Mouse (Mus musculus) bone marrow macrophage, adult 2 months (primary cell): ENCODE results near the gene Ip6k2. TPM values are rescaled to one million over a fixed set of nuclear protein-coding genes. Genes with fewer than 3 reads are reported as not detected.

Source experiments
- H3K27ac ChIP-seq: 2 replicates; pipeline ENCODE4 v1.5.1; 2012; ENCODE audit warnings: low read depth, low read length; ENCODE audit not compliant: insufficient read depth
- H3K4me1 ChIP-seq: 2 replicates; pipeline ENCODE4 v1.6.1; 2012; ENCODE audit warnings: low read length; ENCODE audit not compliant: control insufficient read depth, insufficient read depth
- H3K4me3 ChIP-seq: 2 replicates; pipeline ENCODE4 v1.5.1; 2012; ENCODE audit warnings: mild to moderate bottlenecking, low read length, moderate library complexity; ENCODE audit not compliant: insufficient read depth
- CTCF ChIP-seq: IDR thresholded peaks from 2 replicates; pipeline ENCODE4 v1.5.1; 2012; ENCODE audit warnings: low read depth, mild to moderate bottlenecking, low read length, moderate library complexity
- POLR2A ChIP-seq: IDR thresholded peaks from 2 replicates; pipeline ENCODE4 v1.6.1; 2012; ENCODE audit warnings: mild to moderate bottlenecking, low read depth, low read length, borderline replicate concordance
- polyA plus RNA-seq: library from polyadenylated mRNA; stranded (reverse); fragments of >200 nt; gene quantifications from 2 replicates; pipeline ENCODE4 v1.2.4, GENCODE M21; 2012; ENCODE audit not compliant: missing spikeins, insufficient read depth, insufficient read length

The Ip6k2 gene
- 37.3 and 40.7 TPM in 2 replicates for polyA plus RNA-seq

- H3K27ac ChIP-seq = no peak within 1 kb of the TSS
- H3K4me3 ChIP-seq = peak within 1 kb of the TSS; percentile 97
- H3K4me1 ChIP-seq = peaks cover 14% of the 10 kb centered on the region
- no peak for TF ChIP-seq CTCF
- no peak for TF ChIP-seq POLR2A
These were observed at the start of gene Ip6k2 for GRCm38 (mm10) chr9:108783548-108784463. Ip6k2 (plus strand) TSS chr9:108783796.

GRCm38 (mm10) chr9:108734626-108735025 lies 49.0 kb upstream of the Ip6k2 start:
- H3K4me1 ChIP-seq = peaks cover 5% of the 10 kb centered on the region; the same call in 1 of the 2 replicates
- H3K27ac ChIP-seq = no peak overlapping the region
- H3K4me3 ChIP-seq = no peak overlapping the region
- TF ChIP-seq CTCF (no peak), POLR2A (no peak)

- Histone ChIP-seq H3K4me3 (no peak overlapping the region), H3K4me1 (peaks cover 5% of the 10 kb centered on the region; the same call in 1 of the 2 replicates), H3K27ac (no peak overlapping the region)
- TF ChIP-seq CTCF (no peak), POLR2A (no peak)
These were observed 44.4 kb upstream of the Ip6k2 start for GRCm38 (mm10) chr9:108739239-108739638.

- TF ChIP-seq POLR2A = no peak
- TF ChIP-seq CTCF = no peak
- Histone ChIP-seq H3K4me3 (no peak overlapping the region), H3K27ac (no peak overlapping the region)
These were observed 43.5 kb upstream of the Ip6k2 start for GRCm38 (mm10) chr9:108740062-108740461.

GRCm38 (mm10) chr9:108742048-108742447 lies 41.5 kb upstream of the Ip6k2 start:
- peaks cover 5% of the 10 kb centered on the region; the same call in 1 of the 2 replicates for H3K4me1 ChIP-seq
- H3K4me3 ChIP-seq = no peak overlapping the region
- H3K27ac ChIP-seq = no peak overlapping the region
- TF ChIP-seq POLR2A (no peak), CTCF (no peak)

More at GRCm38 (mm10) chr9:108740062-108740461, 43.5 kb upstream of the Ip6k2 start:
- peaks cover 5% of the 10 kb centered on the region; the same call in 1 of the 2 replicates for H3K4me1 ChIP-seq

- H3K27ac ChIP-seq = no peak overlapping the region
- TF ChIP-seq POLR2A (no peak), CTCF (no peak)
- no peaks in the 10 kb centered on the region for H3K4me1 ChIP-seq
- H3K4me3 ChIP-seq = no peak overlapping the region
These were observed 36.6 kb upstream of the Ip6k2 start for GRCm38 (mm10) chr9:108746876-108747499.

- Histone ChIP-seq H3K27ac (no peak overlapping the region), H3K4me1 (no peaks in the 10 kb centered on the region), H3K4me3 (no peak overlapping the region)
- TF ChIP-seq POLR2A = no peak
- no peak for TF ChIP-seq CTCF
These were observed 35.9 kb upstream of the Ip6k2 start for GRCm38 (mm10) chr9:108747694-108748093.

- Histone ChIP-seq H3K4me3 (no peak overlapping the region), H3K27ac (no peak overlapping the region), H3K4me1 (no peaks in the 10 kb centered on the region)
- no peak for TF ChIP-seq POLR2A
- no peak for TF ChIP-seq CTCF
These were observed 34.9 kb upstream of the Ip6k2 start for GRCm38 (mm10) chr9:108748600-108749183.

GRCm38 (mm10) chr9:108750616-108751015 lies 33.0 kb upstream of the Ip6k2 start:
- TF ChIP-seq POLR2A = no peak
- no peak for TF ChIP-seq CTCF
- Histone ChIP-seq H3K4me3 (no peak overlapping the region), H3K4me1 (no peaks in the 10 kb centered on the region), H3K27ac (no peak overlapping the region)
